Mouse (Mus musculus) forelimb bud, embryonic 11.5 days (tissue): ENCODE results near the gene Rab1a.
A peak's percentile ranks its signal among the peaks of the same experiment; 100 is the strongest.
"Not testable (repeated sequence)": the region's sequence is repeated elsewhere in the genome, so short reads cannot be mapped to it uniquely, and the experiment has no call there.

ENCODE experiments used
- DNase-seq: peaks from one replicate; pipeline ENCODE4 v3.0.0-alpha.2; 2012; ENCODE audit warnings: low read depth, low spot score

Gene Rab1a

GRCm38 (mm10) chr11:20217227-20217626, 16.0 kb downstream of the Rab1a start:
- DNase-seq = no peak

DNA sequence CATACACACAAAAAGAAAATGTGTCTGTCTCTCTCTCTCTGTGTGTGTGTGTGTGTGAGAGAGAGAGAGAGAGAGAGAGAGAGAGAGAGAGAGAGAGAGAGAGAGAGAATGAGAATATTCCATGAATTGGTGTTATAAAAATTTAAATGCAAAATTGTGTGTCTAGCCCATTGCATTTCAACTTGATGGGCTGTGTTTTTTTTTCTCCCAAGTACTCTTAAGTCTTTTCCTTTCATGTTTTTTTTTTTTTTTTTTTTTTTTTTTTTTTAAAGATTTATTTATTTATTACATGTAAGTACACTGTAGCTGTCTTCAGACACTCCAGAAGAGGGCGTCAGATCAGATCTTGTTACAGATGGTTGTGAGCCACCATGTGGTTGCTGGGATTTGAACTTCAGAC, 20.4 kb downstream of the Rab1a start:
- DNase-seq = not testable (repeated sequence)

GRCm38 (mm10) chr11:20224196-20224595, 23.0 kb downstream of the Rab1a start:
- no peak for DNase-seq

DNA sequence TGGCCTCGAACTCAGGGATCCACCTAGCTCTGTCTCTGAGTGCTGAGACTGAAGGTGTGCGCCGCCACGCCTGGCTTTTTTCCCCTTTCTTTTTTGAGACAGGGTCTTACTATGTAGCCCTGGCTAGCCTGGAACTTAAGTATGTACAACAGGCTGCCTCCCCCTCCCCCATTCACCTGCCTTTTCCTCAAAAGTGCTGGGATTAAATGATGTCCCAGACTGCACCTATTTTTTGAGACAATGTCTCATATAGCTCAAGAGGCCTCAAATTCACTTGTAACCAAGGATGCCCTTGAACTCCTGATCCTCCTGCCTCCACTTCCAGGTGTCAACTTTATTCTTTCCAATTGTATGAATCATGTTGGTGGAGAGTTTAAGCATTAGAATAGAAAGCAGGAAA, 24.7 kb downstream of the Rab1a start:
- DNase-seq = no peak

DNA sequence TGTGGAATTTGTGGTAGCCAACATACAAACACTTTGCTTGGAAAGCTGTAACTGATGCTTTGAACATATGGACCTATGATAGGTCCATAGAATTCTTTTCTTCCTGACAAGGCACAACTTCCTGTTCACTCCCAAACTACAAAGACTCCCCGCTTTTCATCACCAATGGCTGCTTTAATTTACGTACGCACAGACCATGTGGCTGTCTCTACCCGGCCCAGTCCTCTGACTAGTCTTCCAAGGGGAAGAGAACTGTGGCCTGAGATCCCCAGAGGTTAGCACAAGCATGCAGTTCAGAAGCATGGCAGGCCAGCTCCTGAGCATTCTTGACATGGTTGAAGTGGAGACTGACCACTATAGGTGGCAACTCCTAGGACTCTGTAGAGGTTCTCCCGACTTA, 27.4 kb downstream of the Rab1a start:
- DNase-seq = no peak

- DNase-seq = no peak
Observed at GRCm38 (mm10) chr11:20229311-20229710, 28.1 kb downstream of the Rab1a start.

DNA sequence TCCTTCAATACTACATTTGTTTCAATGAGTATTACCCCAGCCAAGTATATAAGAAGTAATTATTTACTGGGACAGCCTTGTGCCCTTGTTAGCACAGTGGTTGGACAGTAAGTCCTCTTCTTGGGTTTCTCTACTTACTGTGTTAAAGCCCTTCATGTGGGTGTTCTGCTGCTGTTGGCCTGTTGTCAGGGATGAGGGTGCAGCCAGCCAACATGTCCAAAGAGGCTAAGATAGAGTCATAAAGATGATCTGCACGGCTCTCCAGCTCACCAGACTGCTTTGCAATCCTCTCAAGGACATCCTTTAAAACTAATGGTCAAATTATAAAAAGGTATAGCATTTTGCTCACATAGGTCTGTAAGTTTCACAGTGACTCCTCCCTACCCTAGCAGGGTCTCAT, 29.1 kb downstream of the Rab1a start:
- DNase-seq = no peak

DNA sequence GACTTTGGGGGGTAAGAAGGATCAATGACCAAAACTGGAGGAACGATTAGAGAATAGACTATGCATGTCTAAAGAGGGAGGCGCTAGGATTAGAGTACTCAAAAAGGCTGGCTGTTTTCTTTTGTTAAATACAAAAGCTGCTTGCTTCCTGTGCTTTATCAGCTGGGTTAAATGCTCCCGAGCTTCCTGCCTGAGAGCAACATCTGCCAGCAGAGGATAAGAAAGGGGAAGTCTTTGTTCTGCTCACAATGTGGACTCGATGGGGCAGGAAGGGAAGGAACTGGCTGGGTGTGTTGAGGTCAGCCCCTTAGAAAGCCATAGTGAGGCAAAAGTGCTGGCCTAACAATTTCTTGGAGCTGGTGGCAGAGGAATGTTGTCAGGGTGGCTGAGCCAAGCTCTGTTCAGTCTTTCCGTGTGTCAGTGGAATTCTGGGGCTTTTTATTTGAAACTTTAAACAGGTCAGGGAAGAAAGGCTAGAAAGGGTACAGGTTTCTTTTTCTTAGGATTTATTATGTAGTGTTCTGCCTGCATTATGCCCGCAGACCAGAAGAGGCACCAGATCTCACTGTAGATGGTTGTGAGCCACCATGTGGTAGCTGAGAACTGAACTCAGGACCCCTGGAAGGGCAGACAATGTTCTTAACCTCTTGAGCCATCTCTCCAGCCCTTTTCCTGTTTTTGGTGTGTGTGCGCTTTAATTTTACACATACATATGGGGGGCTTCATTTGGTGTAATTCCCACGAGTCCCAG, 30.1 kb downstream of the Rab1a start:
- no peak for DNase-seq

GRCm38 (mm10) chr11:20232016-20232755, 31.0 kb downstream of the Rab1a start:
- no peak for DNase-seq

DNA sequence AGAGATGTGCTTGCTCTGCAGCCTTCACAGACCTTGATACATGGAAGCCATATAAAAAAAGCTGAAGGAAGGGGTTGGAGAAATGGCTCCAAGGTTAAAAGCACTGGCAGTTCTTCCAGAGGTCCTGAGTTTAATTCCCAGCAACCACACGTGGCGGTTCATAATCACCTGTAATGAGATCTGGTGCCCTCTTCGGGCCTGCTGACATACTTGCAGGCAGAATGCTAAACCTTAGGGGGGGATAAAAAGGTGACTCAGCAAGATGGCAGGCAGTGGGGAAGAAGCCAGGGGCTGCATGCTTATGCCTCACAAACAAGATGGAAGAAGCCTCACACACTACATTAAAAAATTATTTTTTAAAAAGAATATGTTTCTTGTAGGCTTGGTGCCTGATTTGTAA, 33.0 kb downstream of the Rab1a start:
- DNase-seq = no peak

GRCm38 (mm10) chr11:20237018-20237417, 35.8 kb downstream of the Rab1a start:
- no peak for DNase-seq

- DNase-seq = no peak
Observed at GRCm38 (mm10) chr11:20237976-20238375, 36.7 kb downstream of the Rab1a start.

DNA sequence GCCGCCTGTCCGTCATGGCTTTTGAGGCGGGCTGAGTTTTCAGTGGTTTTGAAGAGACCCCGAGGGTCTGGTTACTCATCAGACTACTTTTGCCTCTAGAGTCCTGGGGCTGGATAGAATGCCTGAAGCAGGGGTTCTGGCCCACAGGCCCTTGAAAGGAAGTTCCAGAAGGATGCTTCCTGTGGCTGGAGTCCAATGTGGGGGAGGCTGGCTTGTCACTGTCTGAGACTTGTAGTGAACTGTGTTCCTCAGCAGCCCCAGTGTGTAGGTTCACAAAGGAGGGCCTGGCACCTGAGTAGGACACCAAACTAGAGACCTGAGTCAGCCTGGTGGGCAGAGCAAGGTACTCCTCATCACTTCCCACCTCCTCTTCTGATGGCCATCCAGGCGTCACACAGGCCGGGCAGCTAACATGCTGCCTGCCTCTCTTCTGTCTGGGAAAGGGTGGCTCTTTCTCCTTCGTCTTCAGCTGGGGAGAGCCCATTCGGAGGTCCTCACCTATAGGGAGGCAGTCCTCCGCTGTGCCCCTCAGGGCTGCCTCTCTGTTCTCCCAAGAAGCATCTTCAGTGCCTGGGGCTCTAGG, 38.1 kb downstream of the Rab1a start:
- DNase-seq = no peak

- DNase-seq = no peak
Observed at GRCm38 (mm10) chr11:20240331-20240730, 39.1 kb downstream of the Rab1a start.

GRCm38 (mm10) chr11:20241311-20241710, 40.1 kb downstream of the Rab1a start:
- no peak for DNase-seq

DNA sequence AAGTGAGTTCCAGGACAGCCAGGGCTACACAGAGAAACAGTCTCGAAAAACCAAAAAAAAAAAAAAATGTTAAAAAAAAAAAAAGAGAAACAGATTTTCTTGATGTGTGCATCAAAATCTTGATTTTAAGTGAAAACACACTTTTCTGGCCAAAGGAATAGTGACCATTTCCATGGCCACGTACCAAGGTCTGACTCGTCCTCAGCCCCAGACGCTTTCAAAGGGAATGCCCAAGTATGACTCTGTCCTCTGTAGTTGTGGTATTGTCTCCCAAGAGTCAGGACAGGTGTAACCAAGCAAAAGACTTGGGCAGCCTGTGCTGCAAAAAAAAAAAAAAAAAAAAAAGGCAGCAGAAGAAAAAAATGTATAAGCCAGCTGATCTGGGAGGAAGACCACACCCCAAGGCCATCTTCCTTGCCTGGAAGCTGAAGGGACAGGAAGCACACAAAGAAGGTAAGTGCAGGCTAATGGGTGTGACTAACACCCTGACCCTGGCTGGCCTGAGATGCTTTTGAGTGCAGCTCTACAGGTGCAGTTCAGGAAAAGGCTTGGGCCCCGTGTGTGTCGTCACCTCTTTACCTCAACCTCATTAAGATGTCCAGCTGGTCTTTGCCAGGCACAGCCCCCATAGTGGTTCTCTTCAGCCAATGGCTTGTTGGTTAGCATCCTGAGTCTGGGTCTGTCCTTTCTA, 41.3 kb downstream of the Rab1a start:
- DNase-seq = no peak

DNA sequence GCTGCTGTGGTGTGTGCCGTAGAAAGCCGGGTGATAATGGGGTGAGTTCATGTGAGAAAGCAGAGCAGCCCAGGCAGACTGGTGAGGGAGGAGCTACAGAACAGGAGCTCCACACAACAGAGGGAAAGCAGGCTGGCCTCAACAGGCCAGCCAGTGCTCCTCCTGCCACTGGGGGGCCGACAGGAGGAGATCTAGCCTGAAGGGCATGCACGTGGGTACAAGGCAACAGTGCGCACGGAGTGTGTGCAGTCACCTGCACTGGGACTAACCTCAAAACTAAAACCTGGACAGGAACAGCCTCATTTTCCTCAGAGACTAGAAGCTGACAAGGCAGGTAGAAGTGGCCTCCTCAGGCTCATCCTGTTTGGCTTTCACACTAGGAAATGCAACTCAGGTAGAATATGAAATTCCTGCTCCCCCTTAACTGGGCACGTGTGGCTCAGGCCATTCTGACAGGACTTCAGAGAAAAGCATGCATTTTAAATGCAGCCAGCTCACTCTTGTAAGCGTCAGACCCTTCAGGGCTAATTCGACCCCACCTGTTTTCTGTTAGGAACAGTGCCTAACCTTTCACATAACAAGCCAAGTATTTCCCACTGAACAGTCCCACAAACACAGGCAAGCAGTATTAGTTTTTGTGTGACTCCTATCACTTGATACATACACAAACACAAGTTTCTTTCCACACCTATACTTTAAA, 42.1 kb downstream of the Rab1a start:
- peak; percentile 59 for DNase-seq

- no peak for DNase-seq
Observed at GRCm38 (mm10) chr11:20244336-20245290, 43.4 kb downstream of the Rab1a start.

DNA sequence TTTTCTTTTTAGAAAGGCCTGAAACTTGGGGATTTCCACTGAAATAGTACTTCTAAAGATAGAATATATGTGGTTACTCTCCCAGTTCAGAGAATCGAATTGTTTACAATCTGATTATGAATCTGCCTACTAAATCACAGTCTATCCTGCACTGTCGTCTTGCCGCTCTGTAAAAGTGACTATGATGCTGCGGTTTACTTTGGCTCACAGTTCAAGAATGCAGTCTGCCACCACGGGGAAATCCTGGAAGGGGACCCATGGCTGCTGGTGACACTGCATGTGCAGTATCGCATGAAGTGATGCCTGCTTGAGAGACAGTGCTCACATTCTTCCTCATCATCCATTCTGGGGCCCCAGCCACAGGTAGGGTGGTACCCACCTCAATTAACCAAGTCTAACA, 44.1 kb downstream of the Rab1a start:
- DNase-seq = no peak

GRCm38 (mm10) chr11:20246616-20247015, 45.4 kb downstream of the Rab1a start:
- no peak for DNase-seq
